Mouse (Mus musculus) neural tube, embryonic 11.5 days (tissue): ENCODE measurements at regions not wholly inside any gene's neighbourhood (a gene's known extent, or its start where the extent isn't known, plus 50 kb on each side); places are given as distances from the start of the nearest gene placed in this dataset.

Experiments
- ATAC-seq: fragments of 200-750 bp; cut with Nextera tagmentation; 2 replicates; pipeline ENCODE4 v1.8.0; 2017; ENCODE audit warnings: moderate number of reproducible peaks, mild to moderate bottlenecking, moderate TSS enrichment, moderate library complexity; ENCODE audit not compliant: insufficient read depth, low FRiP score, low TSS enrichment
- DNase-seq: peaks from one replicate; pipeline ENCODE4 v3.0.0-alpha.2; 2015; ENCODE audit warnings: low spot score
- H3K27ac ChIP-seq: fragments of 300-500 bp; sonication (generic); 2 replicates; pipeline ENCODE4 v1.5.1; 2014; ENCODE audit warnings: low read depth, mild to moderate bottlenecking, low read length
- H3K27me3 ChIP-seq: fragments of 300-500 bp; sonication (generic); 2 replicates; pipeline ENCODE4 v1.6.1; 2014; ENCODE audit warnings: mild to moderate bottlenecking, low read length, mixed read lengths; ENCODE audit not compliant: control insufficient read depth, insufficient read depth
- H3K36me3 ChIP-seq: fragments of 300-500 bp; sonication (generic); 2 replicates; pipeline ENCODE4 v1.6.1; 2014; ENCODE audit warnings: mild to moderate bottlenecking, low read length, moderate library complexity, mixed read lengths; ENCODE audit not compliant: control insufficient read depth, insufficient read depth
- H3K4me1 ChIP-seq: fragments of 300-500 bp; sonication (generic); 2 replicates; pipeline ENCODE4 v1.6.1; 2014; ENCODE audit warnings: low read length, mixed read lengths; ENCODE audit not compliant: control insufficient read depth, insufficient read depth
- H3K4me2 ChIP-seq: fragments of 300-500 bp; sonication (generic); 2 replicates; pipeline ENCODE4 v1.6.1; 2014; ENCODE audit warnings: low read depth, mild to moderate bottlenecking, moderate library complexity
- H3K4me3 ChIP-seq: fragments of 300-500 bp; sonication (generic); 2 replicates; pipeline ENCODE4 v1.5.1; 2014; ENCODE audit warnings: low read depth, low read length
- H3K9ac ChIP-seq: fragments of 300-500 bp; sonication (generic); 2 replicates; pipeline ENCODE4 v1.6.1; 2014; ENCODE audit warnings: mild to moderate bottlenecking, low read length
- H3K9me3 ChIP-seq: fragments of 300-500 bp; sonication (generic); 2 replicates; pipeline ENCODE4 v1.6.1; 2016; ENCODE audit warnings: low read length; ENCODE audit not compliant: control insufficient read depth
- WGBS: fragments of 180-500 bp; shearing (Covaris S2); extraction: QIAGEN DNeasy Blood & Tissue Kit; methylation state at CpG from one replicate; pipeline ENCODE4 v1.1.7; 2014; 5-methylcytosine and 5-hydroxymethylcytosine counted together

GRCm38 (mm10) chr5:18137450-18138061 lies 175.2 kb downstream of the Gnat3 start:
- WGBS: 79% methylated on average over 4 of the region's 4 CpGs
- Histone ChIP-seq H3K4me3 (no peak overlapping the region), H3K4me1 (no peaks in the 10 kb centered on the region), H3K9me3 (no peaks in the 10 kb centered on the region), H3K27me3 (no peaks in the 10 kb centered on the region), H3K9ac (no peak overlapping the region), H3K27ac (no peak overlapping the region), H3K36me3 (no peaks in the 10 kb centered on the region), H3K4me2 (no peak overlapping the region)
- DNase-seq: no peak
- no peak for ATAC-seq

- no peak for ATAC-seq
- no peaks in the 10 kb centered on the region for H3K27me3 ChIP-seq
- WGBS: 79% methylated on average over 1 of the region's 1 CpGs
Measured at GRCm38 (mm10) chr5:18152241-18152640, 189.9 kb downstream of the Gnat3 start.

DNA sequence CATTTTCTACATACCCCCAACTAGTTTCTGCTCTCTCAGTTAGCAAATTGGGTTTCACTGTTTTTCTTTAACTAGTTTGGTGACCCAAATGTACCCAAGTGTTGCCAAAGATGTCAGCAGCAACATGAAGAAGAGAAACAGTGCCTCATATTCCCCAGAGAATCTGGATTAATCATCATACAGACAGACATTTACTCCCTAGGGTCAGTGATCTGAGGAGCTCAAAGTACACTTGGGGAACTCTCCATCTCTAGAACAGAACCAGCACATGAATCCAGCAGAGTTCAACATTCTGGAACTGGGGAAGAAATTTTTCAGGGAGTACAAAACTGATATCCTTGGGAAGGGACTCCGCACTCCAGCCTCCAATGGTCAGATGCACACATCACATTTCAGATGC lies 191.4 kb downstream of the Gnat3 start:
- Histone ChIP-seq H3K9ac (no peak overlapping the region), H3K4me1 (no peaks in the 10 kb centered on the region), H3K27ac (no peak overlapping the region), H3K9me3 (no peaks in the 10 kb centered on the region), H3K36me3 (no peaks in the 10 kb centered on the region), H3K27me3 (no peaks in the 10 kb centered on the region), H3K4me3 (no peak overlapping the region), H3K4me2 (no peak overlapping the region)
- no peak for ATAC-seq
- no peak for DNase-seq
- WGBS: 100% methylated on average over 1 of the region's 1 CpGs

More at GRCm38 (mm10) chr5:18152241-18152640, 189.9 kb downstream of the Gnat3 start:
- Histone ChIP-seq H3K4me2 (no peak overlapping the region), H3K9me3 (no peaks in the 10 kb centered on the region), H3K36me3 (no peaks in the 10 kb centered on the region), H3K4me1 (no peaks in the 10 kb centered on the region), H3K4me3 (no peak overlapping the region), H3K27ac (no peak overlapping the region), H3K9ac (no peak overlapping the region)
- no peak for DNase-seq

DNA sequence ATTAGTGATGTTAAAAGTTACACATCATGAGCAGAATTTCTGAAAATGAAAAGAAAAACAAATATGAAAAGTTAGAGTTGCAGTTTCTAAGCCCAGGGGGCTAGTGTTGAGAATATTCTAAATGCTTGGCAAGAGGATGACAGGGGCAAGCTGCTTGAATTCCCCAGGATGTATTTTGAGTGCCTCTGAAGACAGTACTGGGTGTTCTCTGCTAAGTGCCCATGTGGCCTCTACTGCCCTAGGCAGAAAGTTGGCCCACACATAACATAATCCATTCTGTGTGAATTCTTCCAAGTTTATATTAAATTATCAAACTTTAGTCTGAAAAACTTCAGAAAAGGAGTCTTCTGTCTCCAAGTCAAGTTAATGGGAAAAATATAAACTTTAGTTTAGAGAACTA lies 196.6 kb downstream of the Gnai1 start:
- Histone ChIP-seq H3K27me3 (no peaks in the 10 kb centered on the region), H3K4me1 (no peaks in the 10 kb centered on the region), H3K27ac (no peak overlapping the region), H3K9ac (no peak overlapping the region), H3K4me3 (no peak overlapping the region), H3K9me3 (no peaks in the 10 kb centered on the region), H3K36me3 (no peaks in the 10 kb centered on the region), H3K4me2 (no peak overlapping the region)
- ATAC-seq: no peak
- no peak for DNase-seq

DNA sequence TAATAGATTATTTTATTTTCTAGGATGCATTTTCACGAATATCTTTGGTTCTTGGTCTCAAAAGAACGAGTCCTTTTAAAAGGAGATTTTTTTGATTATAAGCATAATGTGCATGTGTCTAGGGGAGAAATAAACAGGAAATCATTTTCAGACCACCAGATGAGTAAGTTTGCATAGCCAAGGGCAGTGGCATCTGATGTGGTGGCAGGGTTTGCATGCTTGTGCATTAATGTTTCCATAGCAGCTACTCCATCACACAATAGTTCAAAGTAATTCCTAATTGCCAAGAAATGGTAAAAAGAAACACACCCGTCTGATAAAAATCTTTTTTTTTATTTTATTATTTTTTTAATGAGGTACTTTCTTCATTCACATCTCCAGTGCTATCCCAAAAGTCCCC lies 182.3 kb downstream of the Gnai1 start:
- H3K4me1 ChIP-seq: no peaks in the 10 kb centered on the region
- no peak overlapping the region for H3K4me3 ChIP-seq
- WGBS: 87% methylated on average over 3 of the region's 3 CpGs
- DNase-seq: no peak
- H3K27me3 ChIP-seq: no peaks in the 10 kb centered on the region
- H3K4me2 ChIP-seq: no peak overlapping the region
- no peak overlapping the region for H3K27ac ChIP-seq
- no peak overlapping the region for H3K9ac ChIP-seq
- H3K36me3 ChIP-seq: no peaks in the 10 kb centered on the region
- H3K9me3 ChIP-seq: no peaks in the 10 kb centered on the region
- no peak for ATAC-seq

DNA sequence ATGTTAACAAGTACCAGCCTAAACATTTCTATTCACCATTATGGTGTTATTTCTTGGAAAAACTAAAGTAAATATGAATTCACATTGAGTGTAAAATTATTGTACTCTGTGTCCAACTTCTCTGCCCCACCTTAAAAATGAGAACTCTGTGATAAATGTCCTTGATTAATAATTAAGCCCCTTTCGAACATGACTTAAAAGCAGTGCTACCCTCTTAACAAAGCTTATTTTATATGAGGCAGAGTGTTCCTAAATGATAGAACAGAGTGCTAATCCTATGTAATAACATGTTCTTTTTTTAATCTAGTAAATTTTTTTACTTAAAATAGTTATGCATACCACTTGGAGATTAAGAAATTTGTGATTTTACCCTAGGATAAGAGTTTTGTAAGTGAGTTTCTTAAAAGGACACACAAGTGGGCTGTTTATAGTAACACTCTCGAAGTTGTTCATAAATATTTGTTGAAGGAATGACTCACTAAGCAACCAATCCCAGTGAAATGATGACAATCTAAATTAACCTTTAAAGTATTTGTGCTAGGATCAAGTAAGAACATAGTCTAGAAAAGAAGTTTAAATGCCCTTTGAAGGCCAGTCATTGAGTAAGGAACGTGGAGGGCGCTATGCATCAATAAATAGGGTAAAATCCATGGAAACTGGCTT lies 148.6 kb downstream of the Gnai1 start:
- Histone ChIP-seq H3K36me3 (no peaks in the 10 kb centered on the region), H3K27me3 (no peaks in the 10 kb centered on the region), H3K4me1 (no peaks in the 10 kb centered on the region), H3K4me2 (no peak overlapping the region), H3K27ac (no peak overlapping the region), H3K9ac (no peak overlapping the region), H3K9me3 (no peaks in the 10 kb centered on the region), H3K4me3 (no peak overlapping the region)
- no peak for DNase-seq
- no peak for ATAC-seq
- WGBS: 85% methylated on average over 4 of the region's 4 CpGs
